Mouse (Mus musculus) olfactory bulb, adult 2 months (tissue): Measurements from ENCODE around the gene Neurog1.

ENCODE experiments used
- CTCF ChIP-seq: fragments of 200-500 bp; IDR thresholded peaks from 2 replicates; pipeline ENCODE4 v1.5.1; 2012; ENCODE audit warnings: low read depth, mild to moderate bottlenecking, low read length, moderate library complexity; ENCODE audit not compliant: insufficient read depth
- POLR2A ChIP-seq: fragments of 200-500 bp; IDR thresholded peaks from 2 replicates; pipeline ENCODE4 v1.6.1; 2012; ENCODE audit warnings: mild to moderate bottlenecking, low read depth, low read length, moderate library complexity; ENCODE audit not compliant: insufficient read depth

DNA sequence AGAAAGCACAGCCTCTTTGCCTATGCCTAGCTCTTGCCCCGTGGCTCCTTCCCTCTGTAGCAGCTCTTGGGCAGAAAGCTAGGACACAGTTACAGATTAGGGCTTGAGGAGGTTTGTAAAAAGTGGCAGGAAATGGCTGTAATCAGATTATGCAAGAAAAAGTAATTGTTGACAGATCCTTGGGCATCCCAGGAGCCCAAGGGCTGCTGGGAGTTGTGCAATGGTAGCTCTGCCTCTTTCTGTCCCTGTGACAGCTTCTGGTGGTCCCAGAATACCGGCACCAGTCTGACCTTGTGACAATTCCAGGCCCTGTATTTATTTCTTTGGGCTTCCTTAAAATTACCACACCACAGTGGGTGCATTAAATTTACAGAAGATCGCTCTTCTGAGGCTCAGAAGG, 1.4 kb upstream of the Neurog1 start:
- no peak for TF ChIP-seq CTCF
- no peak for TF ChIP-seq POLR2A
